Mouse (Mus musculus) brown adipose tissue, adult 24 weeks (tissue): ENCODE data around the gene Clstn2. TPM values are rescaled to one million over a fixed set of nuclear protein-coding genes. Genes with fewer than 3 reads are reported as not detected.

Experiments
- H3K27ac ChIP-seq: fragments of 200-500 bp; replicated peaks from 2 replicates; pipeline ENCODE4 v1.5.1; 2012; ENCODE audit warnings: low read depth, mild to moderate bottlenecking, low read length
- H3K4me1 ChIP-seq: fragments of 200-500 bp; 2 replicates; pipeline ENCODE4 v1.6.1; 2012; ENCODE audit warnings: low read length, mixed read lengths; ENCODE audit not compliant: control insufficient read depth, insufficient read depth, insufficient read length
- H3K4me3 ChIP-seq: fragments of 200-500 bp; 2 replicates; pipeline ENCODE4 v1.5.1; 2012; ENCODE audit warnings: low read depth, mild to moderate bottlenecking, low read length, moderate library complexity; ENCODE audit not compliant: insufficient read depth
- polyA plus RNA-seq: library from polyadenylated mRNA; stranded (reverse); fragments of >200 nt; gene quantifications from 2 replicates; pipeline ENCODE4 v1.2.4, GENCODE M21; 2012; ENCODE audit not compliant: missing spikeins, insufficient read depth, insufficient read length

Clstn2 gene
- polyA plus RNA-seq, 1 experiment: 0.48 TPM

GRCm38 (mm10) chr9:97639967-97640549, 392.9 kb downstream of the Clstn2 start:
- no peak overlapping the region for H3K27ac ChIP-seq
- no peak overlapping the region for H3K4me3 ChIP-seq
- H3K4me1 ChIP-seq: no peaks in the 10 kb centered on the region

GRCm38 (mm10) chr9:97638683-97639354, 394.2 kb downstream of the Clstn2 start:
- H3K4me1 ChIP-seq: no peaks in the 10 kb centered on the region
- no peak overlapping the region for H3K27ac ChIP-seq

GRCm38 (mm10) chr9:97635351-97635750, 397.6 kb downstream of the Clstn2 start:
- H3K4me3 ChIP-seq: no peak overlapping the region
- H3K4me1 ChIP-seq: no peaks in the 10 kb centered on the region
- H3K27ac ChIP-seq: no peak overlapping the region

More at GRCm38 (mm10) chr9:97638683-97639354, 394.2 kb downstream of the Clstn2 start:
- no peak overlapping the region for H3K4me3 ChIP-seq

DNA sequence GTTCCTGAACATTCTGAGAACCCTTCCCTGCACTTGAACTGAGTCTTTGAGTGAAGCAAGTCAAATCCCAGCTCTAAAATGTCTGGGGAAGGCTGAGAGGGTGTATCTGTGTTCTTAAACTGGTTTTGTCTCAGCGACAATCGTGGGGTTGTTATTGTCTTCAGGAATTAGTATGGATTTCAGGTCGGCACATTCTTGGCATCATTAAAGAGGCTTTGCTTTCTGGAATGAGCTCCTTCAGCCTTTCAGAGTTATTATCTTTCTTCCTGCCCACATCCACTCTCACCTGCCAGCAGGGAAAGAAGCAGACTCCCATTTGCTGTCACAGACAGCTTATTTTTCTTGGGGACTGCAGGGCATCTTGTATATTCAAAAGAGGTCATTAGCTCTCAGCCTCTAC, 398.1 kb downstream of the Clstn2 start:
- Histone ChIP-seq H3K4me1 (no peaks in the 10 kb centered on the region), H3K27ac (no peak overlapping the region), H3K4me3 (no peak overlapping the region)

GRCm38 (mm10) chr9:97629180-97629579, 403.8 kb downstream of the Clstn2 start:
- no peak overlapping the region for H3K4me3 ChIP-seq
- H3K4me1 ChIP-seq: no peaks in the 10 kb centered on the region
- H3K27ac ChIP-seq: no peak overlapping the region

DNA sequence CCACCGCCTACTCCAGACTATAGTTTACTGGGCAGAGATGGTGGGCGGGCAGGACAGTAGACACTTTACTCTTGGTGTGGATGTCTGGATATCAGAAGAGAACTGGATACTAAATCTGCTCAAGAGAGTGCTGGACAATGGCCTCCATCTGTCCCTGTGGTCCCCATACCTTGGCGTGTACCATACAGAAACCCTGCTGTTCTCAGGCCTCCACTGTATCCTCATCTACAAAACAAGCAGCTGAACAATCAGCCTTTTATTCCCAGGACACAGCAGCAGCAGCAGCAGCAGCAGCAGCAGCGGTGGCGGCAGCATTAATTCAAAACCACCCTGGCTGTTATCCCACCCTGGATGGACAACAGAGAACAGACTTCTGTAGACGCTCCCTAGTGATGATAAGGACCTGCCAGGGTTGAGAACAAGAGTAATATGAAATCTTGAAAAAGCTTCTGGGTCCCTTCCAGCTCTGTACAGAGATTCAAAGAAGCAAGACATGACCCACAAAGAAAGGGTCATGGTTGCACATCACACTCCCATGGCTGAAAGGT, 404.5 kb downstream of the Clstn2 start:
- H3K27ac ChIP-seq: no peak overlapping the region
- no peaks in the 10 kb centered on the region for H3K4me1 ChIP-seq
- no peak overlapping the region for H3K4me3 ChIP-seq

GRCm38 (mm10) chr9:97627916-97628315, 405.1 kb downstream of the Clstn2 start:
- no peak overlapping the region for H3K27ac ChIP-seq
- no peaks in the 10 kb centered on the region for H3K4me1 ChIP-seq
- H3K4me3 ChIP-seq: no peak overlapping the region

GRCm38 (mm10) chr9:97610566-97610965, 422.4 kb downstream of the Clstn2 start:
- H3K4me1 ChIP-seq: no peaks in the 10 kb centered on the region
- H3K27ac ChIP-seq: no peak overlapping the region
- no peak overlapping the region for H3K4me3 ChIP-seq

GRCm38 (mm10) chr9:97603729-97604128, 429.3 kb downstream of the Clstn2 start:
- H3K27ac ChIP-seq: no peak overlapping the region
- H3K4me3 ChIP-seq: no peak overlapping the region
- no peaks in the 10 kb centered on the region for H3K4me1 ChIP-seq

DNA sequence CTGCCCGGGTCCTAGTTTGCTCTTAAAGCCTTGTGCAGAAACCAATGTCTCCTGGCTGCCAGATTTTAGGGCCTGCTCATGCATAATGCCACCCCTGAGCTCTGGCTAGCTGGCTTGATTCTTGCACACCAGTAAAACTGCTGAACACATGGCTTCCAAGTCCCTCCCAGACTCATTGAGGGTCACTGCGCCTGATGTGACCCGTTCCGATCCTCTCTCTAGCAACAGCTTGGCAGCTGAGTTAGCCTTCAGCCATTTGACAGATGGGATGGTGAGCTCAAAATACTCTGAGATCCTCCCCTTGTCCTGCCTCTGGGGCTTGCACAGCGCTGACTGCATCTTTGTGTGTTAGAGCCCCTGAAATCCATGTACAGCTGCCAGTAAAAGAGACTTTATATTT, 430.5 kb downstream of the Clstn2 start:
- H3K4me3 ChIP-seq: no peak overlapping the region
- H3K4me1 ChIP-seq: no peaks in the 10 kb centered on the region
- no peak overlapping the region for H3K27ac ChIP-seq

DNA sequence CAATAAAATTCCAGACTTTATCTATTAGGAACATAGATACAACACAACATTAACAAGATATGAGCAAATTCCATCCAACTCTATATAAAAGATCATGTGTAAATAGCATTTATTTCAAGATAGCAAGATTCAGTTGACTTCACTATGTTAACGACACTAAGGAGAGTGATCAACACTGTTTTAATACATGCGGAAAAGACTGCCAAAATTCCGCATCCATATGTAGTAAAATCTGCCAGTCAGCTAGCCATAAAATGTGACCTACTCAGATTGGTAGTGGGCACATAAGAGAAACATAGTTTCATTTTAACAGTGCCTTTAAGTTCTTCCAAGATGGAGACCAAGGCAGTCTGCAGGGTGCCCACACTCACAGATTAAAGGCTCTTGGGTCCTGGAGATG, 434.0 kb downstream of the Clstn2 start:
- H3K4me3 ChIP-seq: no peak overlapping the region
- H3K27ac ChIP-seq: no peak overlapping the region
- H3K4me1 ChIP-seq: no peaks in the 10 kb centered on the region

GRCm38 (mm10) chr9:97590712-97591111, 442.3 kb downstream of the Clstn2 start:
- no peak overlapping the region for H3K4me3 ChIP-seq
- no peak overlapping the region for H3K27ac ChIP-seq
- H3K4me1 ChIP-seq: no peaks in the 10 kb centered on the region; the same call in 1 of the 2 replicates

GRCm38 (mm10) chr9:97570881-97571280, 462.1 kb downstream of the Clstn2 start:
- Histone ChIP-seq H3K4me3 (no peak overlapping the region), H3K4me1 (no peaks in the 10 kb centered on the region), H3K27ac (no peak overlapping the region)

GRCm38 (mm10) chr9:97563121-97563520, 469.9 kb downstream of the Clstn2 start:
- Histone ChIP-seq H3K4me1 (no peaks in the 10 kb centered on the region), H3K27ac (no peak overlapping the region), H3K4me3 (no peak overlapping the region)

- H3K27ac ChIP-seq: no peak overlapping the region
- no peak overlapping the region for H3K4me3 ChIP-seq
- peaks cover 2% of the 10 kb centered on the region; the same call in 1 of the 2 replicates for H3K4me1 ChIP-seq
Measured at GRCm38 (mm10) chr9:97544359-97544758, 488.6 kb downstream of the Clstn2 start.

DNA sequence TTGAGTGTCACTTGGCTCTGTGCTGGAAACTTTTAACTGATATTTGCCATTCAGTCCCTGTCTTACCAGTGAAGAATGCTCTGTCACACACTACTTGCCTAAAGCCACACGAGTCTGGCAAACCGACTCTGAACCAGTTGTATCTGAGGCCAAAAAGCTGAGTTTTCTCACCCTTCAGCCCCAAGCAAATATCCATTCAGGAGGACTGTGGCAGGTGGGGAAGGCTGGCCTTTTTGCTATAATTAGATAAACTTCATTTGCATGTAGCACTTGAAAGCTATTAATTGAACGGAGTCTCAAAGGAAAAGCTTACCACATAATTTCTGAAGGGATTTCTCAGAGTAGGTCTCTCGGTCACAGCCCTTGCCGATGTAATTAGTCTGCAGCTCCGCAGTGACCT, 491.6 kb downstream of the Clstn2 start:
- Histone ChIP-seq H3K4me1 (peaks cover 4% of the 10 kb centered on the region; the same call in 1 of the 2 replicates), H3K27ac (no peak overlapping the region), H3K4me3 (no peak overlapping the region)
